Mouse (Mus musculus): ENCODE data around the gene Hesx1. TPM values are rescaled to one million over a fixed set of nuclear protein-coding genes. Genes with fewer than 3 reads are reported as not detected.

The Hesx1 gene
- polyA plus RNA-seq, 1 experiment = not detected

DNA sequence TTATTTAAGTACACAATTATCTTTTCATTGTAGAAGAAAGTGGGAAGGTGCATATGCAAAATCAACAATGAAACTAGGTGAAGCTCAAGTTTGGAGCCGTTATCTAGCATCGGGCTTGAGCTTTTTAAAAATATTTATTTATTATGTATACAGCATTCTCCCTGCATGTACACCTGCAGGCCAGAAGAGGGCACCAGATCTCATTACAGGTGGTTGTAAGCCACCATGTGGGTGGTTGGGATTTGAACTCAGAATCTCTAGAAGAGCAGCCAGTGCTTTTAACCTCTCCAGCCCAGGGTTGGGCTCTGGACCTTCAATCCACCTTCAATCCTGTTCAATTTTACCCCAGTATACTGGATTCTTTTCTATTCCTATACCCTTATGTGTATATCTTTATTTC, 5.5 kb upstream of the Hesx1 start:
- Histone ChIP-seq H3K4me2 (ENCODE audit: low read depth) (no peak overlapping the region), H3ac (ENCODE audit: control insufficient read depth, insufficient read length) (no peak overlapping the region), H3K36me3 (ENCODE audit: control insufficient read depth, insufficient read depth) (no peaks in the 10 kb centered on the region), H3K4me3 (no peak overlapping the region), H3K27me3 (ENCODE audit: control insufficient read depth, insufficient read depth, insufficient read length) (no peaks in the 10 kb centered on the region), H3K79me2 (ENCODE audit: control insufficient read depth, insufficient read depth) (no peaks in the 10 kb centered on the region)
- TF ChIP-seq MYOG (IDR thresholded peaks at IDR 0.05; ENCODE audit: control insufficient read depth in 1 of 3, insufficient read depth in 1 of 3, insufficient read length in 2 of 3, low read depth in 2 of 3) = no peak
- no peak for TF ChIP-seq POLR2A (IDR thresholded peaks at IDR 0.05; ENCODE audit: insufficient read length, low read depth)
- no peak for TF ChIP-seq MAX (IDR thresholded peaks at IDR 0.05; ENCODE audit: low read depth)
- TF ChIP-seq MYOD1 (IDR thresholded peaks at IDR 0.05; ENCODE audit: control insufficient read depth in 1 of 3, insufficient read length in 2 of 3, low read depth in 2 of 3) = no peak
- TF ChIP-seq TCF12 (IDR thresholded peaks at IDR 0.05; ENCODE audit: insufficient read depth, poor library complexity, severe bottlenecking) = no peak
- TF ChIP-seq E2F4 (IDR thresholded peaks at IDR 0.05; ENCODE audit: insufficient read depth) = no peak
- no peak for TF ChIP-seq CEBPB (IDR thresholded peaks at IDR 0.05; ENCODE audit: insufficient read depth, poor library complexity, severe bottlenecking)
- no peak for TF ChIP-seq USF1 (IDR thresholded peaks at IDR 0.05; ENCODE audit: low read depth)
- TF ChIP-seq REST (IDR thresholded peaks at IDR 0.05; ENCODE audit: insufficient read depth, insufficient read length) = no peak
- no peak for TF ChIP-seq POLR2AphosphoS2 (IDR thresholded peaks at IDR 0.05; ENCODE audit: insufficient read length, low read depth)
- no peak for TF ChIP-seq SRF (IDR thresholded peaks at IDR 0.05; ENCODE audit: control insufficient read depth, insufficient read length, low read depth)
- no peak for TF ChIP-seq TCF3 (IDR thresholded peaks at IDR 0.05; ENCODE audit: insufficient read length, low read depth)

DNA sequence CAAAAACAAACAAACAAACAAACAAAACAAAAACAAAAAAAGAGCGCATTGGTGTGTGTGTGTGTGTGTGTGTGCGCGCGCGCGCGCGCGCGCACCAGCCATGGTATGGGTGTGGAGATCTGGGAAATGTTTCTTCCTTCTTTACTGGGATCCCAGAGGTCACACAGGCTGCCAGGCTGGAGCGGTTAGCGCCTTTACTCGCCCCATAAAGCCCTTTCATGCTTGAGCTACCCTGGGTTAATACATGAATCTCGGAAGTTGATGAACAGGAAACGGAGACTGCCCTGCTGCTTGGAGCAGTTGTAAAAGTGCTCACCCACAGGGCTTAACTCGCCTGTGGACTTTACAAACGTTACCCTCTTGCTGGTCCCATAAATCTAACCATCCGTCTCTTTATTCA, 2.6 kb upstream of the Hesx1 start:
- H3K79me2 ChIP-seq (ENCODE audit: control insufficient read depth, insufficient read depth) = no peaks in the 10 kb centered on the region
- no peak overlapping the region for H3K4me2 ChIP-seq (ENCODE audit: low read depth)
- H3K27me3 ChIP-seq (ENCODE audit: control insufficient read depth, insufficient read depth, insufficient read length) = no peaks in the 10 kb centered on the region
- no peak overlapping the region for H3K4me3 ChIP-seq
- H3ac ChIP-seq (ENCODE audit: control insufficient read depth, insufficient read length) = no peak overlapping the region
- no peaks in the 10 kb centered on the region for H3K36me3 ChIP-seq (ENCODE audit: control insufficient read depth, insufficient read depth)
- TF ChIP-seq POLR2A (IDR thresholded peaks at IDR 0.05; ENCODE audit: insufficient read length, low read depth) (no peak), MAX (IDR thresholded peaks at IDR 0.05; ENCODE audit: low read depth) (no peak), SRF (IDR thresholded peaks at IDR 0.05; ENCODE audit: control insufficient read depth, insufficient read length, low read depth) (no peak), POLR2AphosphoS2 (IDR thresholded peaks at IDR 0.05; ENCODE audit: insufficient read length, low read depth) (no peak), MYOG (IDR thresholded peaks at IDR 0.05; ENCODE audit: control insufficient read depth in 1 of 3, insufficient read depth in 1 of 3, insufficient read length in 2 of 3, low read depth in 2 of 3) (no peak), E2F4 (IDR thresholded peaks at IDR 0.05; ENCODE audit: insufficient read depth) (no peak), TCF12 (IDR thresholded peaks at IDR 0.05; ENCODE audit: insufficient read depth, poor library complexity, severe bottlenecking) (no peak), REST (IDR thresholded peaks at IDR 0.05; ENCODE audit: insufficient read depth, insufficient read length) (no peak), MYOD1 (IDR thresholded peaks at IDR 0.05; ENCODE audit: control insufficient read depth in 1 of 3, insufficient read length in 2 of 3, low read depth in 2 of 3) (no peak), USF1 (IDR thresholded peaks at IDR 0.05; ENCODE audit: low read depth) (no peak), CEBPB (IDR thresholded peaks at IDR 0.05; ENCODE audit: insufficient read depth, poor library complexity, severe bottlenecking) (no peak), TCF3 (IDR thresholded peaks at IDR 0.05; ENCODE audit: insufficient read length, low read depth) (no peak)

DNA sequence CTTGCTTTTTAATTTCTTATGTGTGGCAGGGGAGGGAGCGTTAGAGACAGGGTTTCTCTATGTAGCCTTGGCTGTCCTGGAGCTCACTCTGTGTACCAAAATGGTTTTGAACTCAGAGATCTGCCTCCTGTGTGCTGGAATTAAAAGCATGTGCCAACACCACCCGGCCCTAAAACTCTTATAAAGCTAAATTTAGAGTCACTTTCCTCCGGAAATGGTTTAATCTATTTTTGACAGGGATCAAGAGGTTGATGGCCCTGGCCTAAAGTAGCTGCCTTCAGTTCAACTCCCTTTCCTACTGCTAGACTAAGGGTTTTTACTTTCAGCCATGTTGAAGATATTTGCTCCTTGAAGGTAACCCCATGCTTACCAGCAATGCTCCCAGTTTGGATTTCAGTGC, 789 bp upstream of the Hesx1 start:
- Histone ChIP-seq H3ac (ENCODE audit: control insufficient read depth, insufficient read length) (no peak overlapping the region), H3K4me2 (ENCODE audit: low read depth) (no peak overlapping the region), H3K36me3 (ENCODE audit: control insufficient read depth, insufficient read depth) (no peaks in the 10 kb centered on the region), H3K4me3 (no peak overlapping the region), H3K27me3 (ENCODE audit: control insufficient read depth, insufficient read depth, insufficient read length) (no peaks in the 10 kb centered on the region), H3K79me2 (ENCODE audit: control insufficient read depth, insufficient read depth) (no peaks in the 10 kb centered on the region)
- TF ChIP-seq E2F4 (IDR thresholded peaks at IDR 0.05; ENCODE audit: insufficient read depth) (no peak), TCF3 (IDR thresholded peaks at IDR 0.05; ENCODE audit: insufficient read length, low read depth) (no peak), USF1 (IDR thresholded peaks at IDR 0.05; ENCODE audit: low read depth) (no peak), MYOD1 (IDR thresholded peaks at IDR 0.05; ENCODE audit: control insufficient read depth in 1 of 3, insufficient read length in 2 of 3, low read depth in 2 of 3) (no peak), REST (IDR thresholded peaks at IDR 0.05; ENCODE audit: insufficient read depth, insufficient read length) (no peak), MAX (IDR thresholded peaks at IDR 0.05; ENCODE audit: low read depth) (no peak), POLR2AphosphoS2 (IDR thresholded peaks at IDR 0.05; ENCODE audit: insufficient read length, low read depth) (no peak), MYOG (IDR thresholded peaks at IDR 0.05; ENCODE audit: control insufficient read depth in 1 of 3, insufficient read depth in 1 of 3, insufficient read length in 2 of 3, low read depth in 2 of 3) (no peak), CEBPB (IDR thresholded peaks at IDR 0.05; ENCODE audit: insufficient read depth, poor library complexity, severe bottlenecking) (no peak), SRF (IDR thresholded peaks at IDR 0.05; ENCODE audit: control insufficient read depth, insufficient read length, low read depth) (no peak), POLR2A (IDR thresholded peaks at IDR 0.05; ENCODE audit: insufficient read length, low read depth) (no peak), TCF12 (IDR thresholded peaks at IDR 0.05; ENCODE audit: insufficient read depth, poor library complexity, severe bottlenecking) (no peak)

DNA sequence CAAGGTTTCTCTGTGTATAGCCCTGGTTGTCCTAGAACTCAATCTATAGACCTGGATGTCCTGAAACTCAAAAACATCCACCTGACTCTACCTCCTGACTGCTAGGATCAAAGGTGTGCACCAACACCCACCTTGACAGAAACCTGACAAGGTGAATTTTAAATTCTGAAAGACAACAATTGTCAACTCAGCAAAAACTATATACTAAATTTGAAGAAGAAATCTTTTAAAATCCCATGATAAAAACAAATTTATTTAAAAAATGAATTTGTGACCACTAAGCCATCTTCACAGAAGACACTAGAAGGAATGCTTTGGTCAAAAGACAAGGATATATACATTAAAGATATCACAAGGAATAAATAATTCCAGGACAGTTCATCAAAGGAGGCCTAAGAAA, 2.0 kb downstream of the Hesx1 start:
- TF ChIP-seq CEBPB (IDR thresholded peaks at IDR 0.05; ENCODE audit: insufficient read depth, poor library complexity, severe bottlenecking) = no peak
- no peak for TF ChIP-seq POLR2A (IDR thresholded peaks at IDR 0.05; ENCODE audit: insufficient read length, low read depth)
- TF ChIP-seq E2F4 (IDR thresholded peaks at IDR 0.05; ENCODE audit: insufficient read depth) = no peak
- no peaks in the 10 kb centered on the region for H3K79me2 ChIP-seq (ENCODE audit: control insufficient read depth, insufficient read depth)
- peaks cover 9% of the 10 kb centered on the region for H3K27me3 ChIP-seq (ENCODE audit: control insufficient read depth, insufficient read depth, insufficient read length)
- no peak overlapping the region for H3K4me2 ChIP-seq (ENCODE audit: low read depth)
- H3K4me3 ChIP-seq = no peak overlapping the region
- no peak overlapping the region for H3ac ChIP-seq (ENCODE audit: control insufficient read depth, insufficient read length)
- no peaks in the 10 kb centered on the region for H3K36me3 ChIP-seq (ENCODE audit: control insufficient read depth, insufficient read depth)

DNA sequence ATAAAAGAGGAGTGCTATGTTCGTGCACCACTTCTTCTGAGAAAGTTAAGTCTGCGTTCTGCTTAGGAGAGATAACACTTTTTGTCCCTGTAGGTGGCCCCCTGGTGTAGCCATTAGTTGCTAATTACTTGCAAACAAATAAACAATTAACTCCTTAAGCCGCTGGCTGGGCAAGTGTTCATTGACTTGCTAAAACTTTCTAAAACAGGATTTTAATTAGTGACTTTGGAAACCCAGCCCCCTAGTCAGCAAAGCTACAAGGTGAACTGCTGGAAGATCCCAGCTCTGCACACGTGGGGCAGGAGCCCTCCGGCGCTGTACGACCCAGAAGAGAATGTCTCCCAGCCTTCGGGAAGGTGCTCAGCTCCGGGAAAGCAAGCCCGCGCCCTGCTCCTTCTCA, 6.2 kb downstream of the Hesx1 start:
- Histone ChIP-seq H3K4me3 (no peak overlapping the region), H3K27me3 (ENCODE audit: control insufficient read depth, insufficient read depth, insufficient read length) (peaks cover 9% of the 10 kb centered on the region), H3K4me2 (ENCODE audit: low read depth) (no peak overlapping the region), H3ac (ENCODE audit: control insufficient read depth, insufficient read length) (no peak overlapping the region), H3K79me2 (ENCODE audit: control insufficient read depth, insufficient read depth) (no peaks in the 10 kb centered on the region), H3K36me3 (ENCODE audit: control insufficient read depth, insufficient read depth) (no peaks in the 10 kb centered on the region)
- no peak for TF ChIP-seq TCF3 (IDR thresholded peaks at IDR 0.05; ENCODE audit: insufficient read length, low read depth)
- TF ChIP-seq SRF (IDR thresholded peaks at IDR 0.05; ENCODE audit: control insufficient read depth, insufficient read length, low read depth) = no peak
- TF ChIP-seq E2F4 (IDR thresholded peaks at IDR 0.05; ENCODE audit: insufficient read depth) = no peak
- TF ChIP-seq REST (IDR thresholded peaks at IDR 0.05; ENCODE audit: insufficient read depth, insufficient read length) = no peak
- TF ChIP-seq TCF12 (IDR thresholded peaks at IDR 0.05; ENCODE audit: insufficient read depth, poor library complexity, severe bottlenecking) = no peak
- TF ChIP-seq POLR2AphosphoS2 (IDR thresholded peaks at IDR 0.05; ENCODE audit: insufficient read length, low read depth) = no peak
- TF ChIP-seq USF1 (IDR thresholded peaks at IDR 0.05; ENCODE audit: low read depth) = no peak
- TF ChIP-seq MYOD1 (IDR thresholded peaks at IDR 0.05; ENCODE audit: control insufficient read depth in 1 of 3, insufficient read length in 2 of 3, low read depth in 2 of 3) = no peak
- TF ChIP-seq MYOG (IDR thresholded peaks at IDR 0.05; ENCODE audit: control insufficient read depth in 1 of 3, insufficient read depth in 1 of 3, insufficient read length in 2 of 3, low read depth in 2 of 3) = no peak
- no peak for TF ChIP-seq POLR2A (IDR thresholded peaks at IDR 0.05; ENCODE audit: insufficient read length, low read depth)
- no peak for TF ChIP-seq MAX (IDR thresholded peaks at IDR 0.05; ENCODE audit: low read depth)
- TF ChIP-seq CEBPB (IDR thresholded peaks at IDR 0.05; ENCODE audit: insufficient read depth, poor library complexity, severe bottlenecking) = no peak
